Mouse (Mus musculus) urinary bladder, postnatal 4 days (tissue): ENCODE measurements at regions not wholly inside any gene's neighbourhood (a gene's known extent, or its start where the extent isn't known, plus 50 kb on each side); places are given as distances from the start of the nearest gene placed in this dataset.

ENCODE experiments used
- DNase-seq, 2 experiments: peaks; one replicate each; pipeline ENCODE4 v3.0.0; 2021 to 2022; ENCODE audit warnings: low spot score in 2 of 2

DNA sequence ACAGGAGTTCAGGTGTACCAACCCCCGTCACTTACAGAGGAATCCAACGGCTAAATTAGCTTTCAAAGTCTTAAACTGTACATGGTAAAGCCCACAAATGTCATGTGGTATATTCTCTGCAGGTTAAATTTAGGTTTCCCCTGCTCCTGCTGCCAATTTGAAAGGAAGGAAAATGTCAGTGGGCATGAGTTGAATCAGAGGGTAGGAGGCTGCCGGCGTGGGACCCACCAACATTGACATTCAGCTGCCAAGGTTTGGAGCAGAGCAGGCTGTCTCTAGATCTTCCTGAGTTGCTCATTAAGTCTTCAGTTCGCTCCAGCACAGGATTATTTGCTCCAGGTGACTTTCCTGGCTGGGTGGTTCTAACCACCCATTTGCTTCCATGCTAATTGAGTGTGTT is 532.1 kb downstream of the Tmem114 start:
- no peak for DNase-seq

DNA sequence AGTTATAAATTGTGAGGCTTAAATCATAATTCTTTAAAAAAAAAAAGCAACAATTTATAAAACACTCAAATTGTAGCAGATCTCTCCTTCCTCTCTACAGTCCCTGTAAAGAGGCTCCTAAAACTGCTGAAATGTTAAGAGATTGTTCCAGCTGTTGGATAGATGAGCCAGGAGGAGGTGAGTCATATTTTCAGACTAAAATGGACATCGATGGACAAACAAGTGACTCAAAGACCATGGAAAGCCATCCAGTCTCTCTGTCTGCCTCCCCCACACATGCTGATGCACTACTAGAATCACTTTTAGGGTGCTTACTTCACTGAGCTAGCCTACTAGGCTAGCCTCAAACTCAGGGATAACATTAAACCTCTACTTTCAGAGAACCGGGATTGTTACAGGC is 561.5 kb downstream of the Tmem114 start:
- DNase-seq = no peak

DNA sequence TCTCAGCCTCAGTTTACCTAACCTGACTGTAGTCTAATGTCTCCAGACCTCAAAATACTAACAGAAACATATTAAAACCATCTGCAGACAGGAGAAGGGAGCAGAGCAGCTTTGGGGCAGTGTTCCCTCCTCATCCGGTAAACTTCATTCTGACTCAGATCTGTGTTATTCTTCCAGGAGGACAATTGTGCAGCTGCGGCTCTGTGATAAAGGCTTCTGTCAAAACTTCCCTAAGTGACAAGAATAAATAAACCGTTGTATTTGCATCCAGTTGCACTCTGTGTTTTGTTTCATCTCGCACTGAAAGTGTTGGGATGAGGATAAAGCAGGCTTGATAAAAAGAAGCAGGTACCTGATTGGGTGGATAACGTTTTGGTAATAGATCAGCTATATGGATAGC is 585.8 kb downstream of the Tmem114 start:
- no peak for DNase-seq

DNA sequence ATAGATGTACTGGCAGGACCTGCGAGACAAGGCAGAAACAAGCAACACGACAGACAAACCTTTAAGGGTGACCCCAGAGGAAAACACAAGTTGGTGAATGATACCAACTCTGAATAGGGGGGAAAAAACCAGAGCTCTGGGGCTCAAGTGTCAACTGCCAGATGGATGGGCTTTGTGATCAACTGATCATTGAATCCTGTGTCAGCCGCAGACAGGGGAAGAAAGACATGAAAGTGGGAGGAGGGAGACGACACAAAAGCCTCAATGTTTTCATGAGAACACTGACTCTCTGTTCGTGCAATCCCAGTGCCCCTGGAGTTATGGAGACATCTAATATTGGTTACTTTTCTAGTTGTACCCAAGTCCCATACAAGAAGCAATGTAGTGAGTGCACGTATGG is 593.8 kb downstream of the Tmem114 start:
- no peak for DNase-seq

DNA sequence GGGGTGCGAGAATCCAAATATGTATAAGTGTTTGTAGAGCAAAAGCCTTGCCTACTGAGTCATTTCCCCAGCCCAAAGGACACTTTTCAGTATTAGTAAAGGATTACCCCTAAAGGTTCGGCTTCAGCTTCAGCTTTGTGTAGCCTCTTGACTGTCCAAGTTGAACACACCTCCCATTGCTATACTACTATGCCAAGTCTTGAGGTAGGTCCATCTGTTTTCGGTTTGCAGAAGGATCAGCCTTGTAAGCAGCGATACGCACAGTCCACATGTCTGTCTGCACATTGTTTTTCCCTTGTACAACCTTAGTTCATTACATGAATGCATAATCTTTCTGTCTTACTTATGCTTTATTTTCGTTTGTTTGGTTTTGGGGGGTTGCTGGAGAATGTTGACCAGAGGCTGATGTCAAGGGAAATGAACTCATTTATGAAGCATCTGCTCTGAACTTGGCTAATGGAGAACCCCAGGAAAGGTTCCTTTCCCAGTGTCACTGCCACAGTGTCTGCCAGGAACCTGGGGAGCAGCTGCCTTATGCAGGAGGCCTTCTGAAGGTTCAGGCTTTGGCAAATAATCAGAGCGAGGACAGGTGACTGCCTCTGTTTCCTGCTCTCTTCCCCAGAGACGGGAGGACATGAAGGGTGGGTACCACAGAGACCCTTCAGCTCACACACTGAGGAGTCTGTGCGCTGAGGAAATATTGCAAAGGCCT is 594.8 kb downstream of the Tmem114 start:
- no peak for DNase-seq

DNA sequence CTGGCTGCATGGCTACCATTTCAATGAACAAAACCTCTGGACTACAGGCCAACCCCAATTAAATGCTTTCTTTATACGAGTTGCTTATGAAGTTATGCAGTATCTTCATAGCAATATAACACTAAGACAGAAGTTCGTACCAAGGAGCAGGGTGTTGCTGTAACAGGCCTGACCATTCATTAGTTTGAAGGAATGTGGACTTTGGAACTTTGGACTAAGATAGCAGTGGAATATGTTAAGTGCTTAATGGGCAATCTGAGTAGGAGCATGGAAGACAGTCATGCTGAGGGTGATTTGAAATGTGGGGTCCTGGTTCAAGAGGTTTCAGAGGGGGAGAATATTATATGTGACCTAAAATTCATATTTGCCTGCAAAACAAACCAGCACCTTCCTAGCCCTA is 623.8 kb downstream of the Tmem114 start:
- DNase-seq = no peak

DNA sequence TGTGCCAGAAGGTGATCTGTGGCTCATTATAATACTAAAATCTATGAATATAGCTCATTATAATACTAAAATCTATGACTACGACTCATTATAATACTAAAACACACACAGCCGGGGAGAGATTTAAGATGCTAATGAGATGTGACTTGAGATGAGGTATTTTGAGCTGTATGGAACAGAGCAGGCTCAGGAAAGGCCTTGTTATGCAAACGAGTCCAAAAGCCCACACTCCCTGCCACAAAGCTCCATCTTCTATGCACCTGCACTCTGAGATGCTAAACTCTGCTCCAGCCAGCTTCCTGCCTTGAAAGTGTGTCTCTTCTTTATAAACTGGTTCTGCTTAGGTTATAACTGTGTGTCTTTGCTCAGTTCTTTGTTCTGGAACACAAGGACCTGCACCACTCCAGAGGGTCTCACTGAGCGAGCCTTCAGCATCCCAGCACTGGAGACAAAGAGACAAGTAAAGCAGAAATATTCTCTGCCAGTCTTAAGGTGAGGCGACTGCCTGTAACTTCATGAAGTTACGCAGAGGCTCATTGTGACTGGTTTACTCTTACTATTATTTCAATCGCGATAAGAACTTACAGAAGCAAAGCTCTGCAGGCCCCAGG is 627.7 kb downstream of the Tmem114 start:
- DNase-seq = no peak

DNA sequence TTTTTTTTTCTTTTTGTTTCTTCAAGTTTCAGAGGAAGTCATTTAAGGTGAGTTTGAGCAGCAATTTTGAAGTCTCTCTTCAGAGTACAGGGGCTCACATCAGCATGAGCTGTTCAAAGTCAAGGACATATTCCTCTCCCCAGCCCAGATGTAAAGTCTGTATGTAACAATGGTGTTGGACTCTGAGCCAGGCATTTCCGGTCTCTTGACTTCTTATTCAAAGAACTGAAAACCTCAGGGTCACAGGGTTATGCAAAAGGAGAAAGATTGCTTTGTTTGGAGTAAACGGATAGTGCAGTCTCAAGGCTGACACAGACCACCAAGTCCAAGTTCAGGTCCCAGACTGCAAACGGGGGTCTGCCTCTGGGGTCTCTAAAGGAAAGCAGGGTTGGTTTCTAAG is 629.4 kb downstream of the Tmem114 start:
- DNase-seq = no peak

DNA sequence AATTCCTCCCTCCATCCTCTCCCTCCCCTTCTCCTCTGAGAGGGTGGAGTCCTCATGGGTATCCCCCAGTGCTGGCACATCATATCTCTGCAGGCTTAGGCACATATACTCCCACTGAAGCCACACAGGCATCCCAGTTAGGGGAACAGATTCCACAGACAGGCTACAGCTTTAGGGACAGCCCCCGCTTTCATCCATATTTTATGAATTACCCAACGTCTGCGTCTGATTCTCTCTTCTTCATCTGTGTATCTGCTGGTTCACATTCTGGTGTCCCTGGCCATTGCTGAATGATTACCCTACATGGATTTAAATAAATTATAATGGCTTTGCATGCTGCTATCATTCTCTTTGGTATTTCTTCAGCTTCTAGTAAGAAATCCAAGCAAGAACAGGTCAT is 632.4 kb downstream of the Tmem114 start:
- DNase-seq = no peak

DNA sequence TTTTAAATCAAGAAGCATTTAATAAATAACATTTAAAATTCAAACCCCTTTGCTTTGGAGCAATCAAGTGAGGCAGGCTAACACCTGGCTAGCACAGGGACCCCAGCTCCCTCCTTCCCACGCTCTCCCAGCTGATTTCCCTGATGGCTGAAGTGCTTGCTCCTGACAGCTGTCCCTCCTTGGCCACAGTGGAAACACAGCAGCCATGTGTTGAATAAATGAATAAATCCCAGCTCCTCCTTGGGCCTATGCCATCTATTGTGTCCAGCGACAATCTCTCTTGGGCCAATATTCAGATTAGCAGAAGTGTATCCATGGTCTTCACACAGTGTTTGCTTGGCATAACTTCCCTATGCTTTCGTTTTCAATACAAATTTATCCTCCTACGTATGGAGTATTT is 634.7 kb downstream of the Tmem114 start:
- DNase-seq = no peak

DNA sequence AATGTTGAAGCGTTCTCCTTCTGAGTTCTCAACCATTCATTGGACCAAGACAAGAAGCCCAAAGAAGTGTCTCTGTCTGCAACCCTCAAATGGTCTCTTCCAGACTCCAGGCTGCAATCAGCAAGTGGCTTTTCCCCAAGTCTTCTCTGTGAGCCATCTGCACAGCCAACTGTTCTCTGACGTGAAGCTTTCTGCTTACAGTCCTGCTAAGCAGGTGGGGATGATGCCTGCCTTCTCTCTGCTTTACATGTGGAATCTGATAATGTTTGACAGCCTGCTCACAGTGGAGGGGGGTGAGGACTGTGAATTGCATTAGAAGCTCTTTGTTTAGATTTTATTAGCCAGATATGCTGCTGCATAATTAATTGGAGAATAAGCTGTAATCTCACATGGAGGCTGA is 636.7 kb downstream of the Tmem114 start:
- DNase-seq = no peak

DNA sequence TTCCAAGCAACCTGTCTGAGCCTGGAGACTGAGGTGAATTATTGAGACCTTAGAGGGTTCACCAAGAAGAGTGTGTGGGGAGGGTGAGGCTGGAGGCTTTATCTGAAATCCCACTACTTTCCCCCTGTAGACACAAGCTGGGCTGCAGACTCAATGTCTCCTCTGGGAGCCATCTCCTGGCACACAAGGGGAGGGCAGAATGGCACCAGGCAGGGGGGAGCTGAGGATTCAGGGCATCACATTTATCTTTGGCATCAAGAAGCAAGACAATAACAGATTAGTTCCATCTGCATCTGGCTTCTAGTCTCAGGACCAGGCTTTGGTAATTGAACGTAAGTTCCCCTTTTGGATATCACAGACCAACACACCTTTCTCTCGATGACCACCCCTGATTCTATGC is 643.4 kb downstream of the Tmem114 start:
- no peak for DNase-seq

DNA sequence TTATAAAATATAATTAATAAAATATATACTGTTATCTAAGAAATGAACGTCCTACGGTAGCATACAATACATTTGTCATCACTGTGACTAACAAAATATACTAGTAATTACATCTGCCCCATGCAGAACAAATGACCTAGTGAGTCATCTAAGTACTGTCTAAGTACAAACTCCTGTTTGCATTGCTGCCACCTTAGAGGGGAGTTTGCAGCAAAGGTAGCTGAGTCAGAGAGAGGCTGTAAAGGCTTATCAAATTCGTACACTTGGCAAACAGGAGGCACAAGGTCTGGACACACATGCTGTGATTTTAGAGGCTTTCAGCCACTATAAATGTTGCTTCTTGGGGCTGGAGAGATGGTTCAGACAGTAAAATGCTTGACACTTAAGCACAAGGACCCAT is 649.3 kb downstream of the Tmem114 start:
- no peak for DNase-seq

DNA sequence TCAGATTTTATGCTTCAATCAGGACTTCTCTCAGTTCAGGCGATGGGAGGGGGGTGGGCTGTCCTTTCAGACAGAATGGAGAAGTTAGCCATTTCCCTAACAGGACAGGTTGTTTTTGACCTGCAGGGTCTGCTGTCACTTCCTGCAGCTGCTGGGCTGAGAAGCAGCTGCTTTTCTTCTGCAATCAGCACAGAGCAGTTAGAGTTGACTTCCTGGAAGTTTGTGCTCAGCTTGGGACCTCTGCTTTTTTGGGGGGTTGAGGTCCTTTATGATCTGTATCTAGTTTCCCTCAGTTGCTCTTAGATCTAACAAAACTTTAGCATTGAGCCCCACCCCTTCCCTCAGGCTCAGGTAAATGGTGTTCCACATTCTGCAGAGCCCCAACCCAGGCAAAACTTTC is 656.5 kb downstream of the Tmem114 start:
- DNase-seq = no peak

DNA sequence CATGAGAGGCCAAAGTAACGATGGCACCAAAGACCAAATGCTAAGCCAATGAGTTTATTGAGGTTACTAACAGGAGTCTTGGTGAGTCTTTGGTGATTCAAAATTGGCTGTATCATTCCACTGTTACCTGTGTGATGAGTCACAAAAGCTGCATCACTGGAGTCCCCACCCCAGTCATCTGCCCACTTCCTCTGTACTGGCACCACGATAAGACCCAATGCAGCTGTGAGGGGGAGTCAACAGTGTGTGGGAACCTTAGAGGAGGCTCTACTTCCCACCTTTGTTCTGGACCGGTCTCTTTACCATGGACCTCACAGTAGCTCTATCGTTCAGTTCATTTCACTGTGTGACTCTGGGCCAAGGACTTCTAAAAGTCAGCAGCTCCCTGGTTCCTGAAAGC is 657.2 kb downstream of the Tmem114 start:
- no peak for DNase-seq

DNA sequence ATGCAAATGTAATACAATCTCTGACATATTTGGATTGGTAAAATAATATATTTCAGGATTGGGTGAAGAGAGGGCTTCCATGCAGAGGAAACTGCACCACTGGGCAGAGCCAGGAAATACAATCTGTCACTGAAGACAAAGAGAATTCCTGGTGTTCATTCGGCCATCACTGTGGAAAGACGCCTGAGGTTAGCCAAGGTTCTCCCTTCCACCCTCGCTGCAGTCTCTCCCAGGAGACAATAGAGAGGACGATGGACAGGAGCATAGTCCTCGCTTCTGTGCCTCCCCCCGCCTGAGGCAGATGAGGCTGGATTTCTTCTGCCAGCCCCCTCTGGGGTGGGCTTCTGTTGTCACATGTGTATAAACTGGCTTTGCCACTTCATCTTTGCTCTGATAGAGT is 660.6 kb downstream of the Tmem114 start:
- no peak for DNase-seq

DNA sequence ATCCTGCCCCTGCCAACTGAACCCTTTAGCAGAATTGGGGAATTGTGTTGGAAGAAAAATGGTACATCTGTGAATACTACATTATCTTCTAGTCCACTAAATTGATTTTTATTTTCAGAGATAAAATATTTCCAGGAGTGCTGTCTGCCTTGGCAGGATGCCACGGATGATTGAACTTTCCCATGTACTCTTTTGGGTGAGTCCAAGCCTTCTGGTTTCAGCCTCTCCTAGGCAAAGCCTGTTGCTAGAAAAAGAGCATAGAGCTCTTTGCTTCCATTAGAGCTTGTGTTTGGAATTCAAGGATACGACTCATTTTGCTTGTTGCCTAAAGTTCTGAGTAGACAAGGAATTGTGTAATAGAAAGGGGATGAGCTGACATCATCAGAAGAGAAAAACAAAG is 696.8 kb downstream of the Tmem114 start:
- DNase-seq = no peak

DNA sequence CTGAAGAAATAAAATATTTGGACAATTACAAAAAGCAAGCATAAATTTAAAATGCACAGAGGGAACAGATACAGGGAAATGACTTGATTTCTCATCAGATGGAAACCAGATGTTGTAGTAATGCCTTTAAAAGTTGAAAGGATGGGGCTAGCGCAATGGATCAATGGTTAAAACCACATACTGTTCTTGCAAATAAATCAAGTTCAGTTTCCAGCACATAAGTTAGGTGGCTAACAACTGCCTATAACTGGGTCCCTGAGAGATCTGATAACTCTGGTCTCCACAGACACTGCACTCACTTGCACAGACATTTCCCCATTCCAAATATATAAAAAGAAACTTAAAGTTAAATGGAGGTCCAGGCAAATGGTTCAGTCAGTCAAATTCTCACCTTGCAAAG is 699.7 kb downstream of the Tmem114 start:
- no peak for DNase-seq

DNA sequence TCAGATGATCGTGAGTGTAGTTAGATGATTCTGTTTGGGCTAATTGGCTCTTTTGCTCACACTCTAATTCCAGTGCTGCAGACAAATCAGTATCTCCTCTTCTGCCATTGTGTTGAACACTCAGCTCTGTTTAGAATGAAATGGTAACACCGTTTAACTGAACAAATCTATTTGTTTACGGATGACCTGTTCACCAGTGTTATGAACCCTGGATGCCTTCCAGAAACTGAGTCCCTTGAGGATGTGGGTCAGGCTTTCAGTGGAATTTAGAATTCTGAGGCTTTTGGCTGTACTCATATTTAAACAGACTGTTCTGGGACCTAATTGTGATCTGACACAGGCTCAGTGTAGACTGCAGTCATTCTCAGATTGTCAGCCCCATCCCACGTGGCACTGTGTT is 723.5 kb downstream of the Tmem114 start:
- DNase-seq = no peak

DNA sequence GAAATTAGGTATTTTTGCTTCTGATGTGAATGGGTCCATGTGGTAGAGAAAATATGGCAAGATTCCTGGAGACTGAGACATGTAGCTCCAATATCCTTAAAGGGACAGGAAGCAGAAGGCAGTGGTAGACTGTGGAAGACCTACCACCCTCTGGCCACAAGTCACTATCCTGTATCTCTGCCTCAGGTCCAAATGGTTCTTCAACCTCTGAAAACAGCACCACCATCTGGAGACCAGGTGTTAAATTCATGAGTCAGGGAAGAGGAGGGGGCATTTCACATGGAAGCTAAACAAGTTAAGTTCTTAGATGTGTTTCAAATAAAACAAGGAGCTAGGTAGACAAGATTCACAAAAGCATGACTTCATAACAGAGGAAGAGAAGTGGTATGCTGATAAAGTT is 739.5 kb downstream of the Tmem114 start:
- no peak for DNase-seq

DNA sequence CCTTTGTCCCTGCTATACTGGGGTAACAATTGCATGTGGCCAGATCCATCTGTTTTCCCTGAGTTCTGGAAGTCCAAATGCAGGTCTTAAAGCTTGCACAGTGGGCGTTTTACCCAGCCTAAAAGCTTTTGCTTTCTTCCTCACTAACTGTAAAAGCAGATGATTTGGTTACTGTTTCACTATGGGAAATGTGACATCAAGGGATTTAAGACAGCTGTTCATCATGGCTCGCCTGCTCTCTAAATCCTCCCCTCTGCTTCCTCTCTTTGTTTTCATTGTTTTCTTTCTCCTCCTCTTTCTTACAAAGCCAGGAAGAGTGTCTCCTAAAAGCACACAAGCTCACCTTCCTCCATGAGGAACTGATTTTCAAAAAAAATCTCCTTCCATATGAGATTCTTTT is 758.8 kb downstream of the Tmem114 start:
- no peak for DNase-seq

DNA sequence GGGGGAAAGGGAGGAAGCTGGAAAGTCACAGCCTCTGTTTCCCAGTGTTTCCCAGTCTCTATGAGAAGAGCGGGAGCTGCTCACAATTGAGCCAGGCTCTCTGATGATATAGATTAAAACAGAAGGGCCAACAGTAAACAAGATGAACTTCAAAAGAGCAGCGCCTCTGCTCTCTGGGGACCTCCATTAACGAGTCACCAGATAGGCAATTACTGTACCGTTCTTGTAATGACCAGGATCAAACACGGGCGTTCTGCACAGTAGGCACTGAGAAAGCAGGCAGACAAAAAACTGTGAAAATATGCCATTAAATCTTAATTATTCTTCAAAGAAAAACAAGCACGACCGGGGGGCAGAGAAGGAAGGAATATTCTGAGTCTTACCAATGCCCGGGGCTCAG is 766.8 kb downstream of the Tmem114 start:
- no peak for DNase-seq

DNA sequence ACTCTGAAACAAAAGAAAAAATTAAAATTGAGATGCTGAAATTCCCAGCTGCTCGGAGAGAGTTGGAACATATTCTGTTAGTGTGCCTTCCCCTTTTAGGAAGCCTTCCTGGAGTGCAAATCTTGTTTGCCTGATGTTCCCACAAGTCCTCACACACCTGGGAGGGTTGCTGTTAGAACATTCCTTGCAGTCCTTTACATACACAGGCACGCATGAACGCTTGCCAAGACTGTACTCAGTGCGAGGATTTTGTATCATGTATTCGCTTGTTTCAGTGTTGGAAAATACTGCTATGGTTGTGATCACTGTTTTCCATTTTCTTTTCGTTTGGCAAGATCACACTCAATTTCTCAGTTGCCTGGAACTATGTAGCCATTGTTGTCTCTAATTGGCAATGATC is 770.5 kb downstream of the Tmem114 start:
- no peak for DNase-seq

DNA sequence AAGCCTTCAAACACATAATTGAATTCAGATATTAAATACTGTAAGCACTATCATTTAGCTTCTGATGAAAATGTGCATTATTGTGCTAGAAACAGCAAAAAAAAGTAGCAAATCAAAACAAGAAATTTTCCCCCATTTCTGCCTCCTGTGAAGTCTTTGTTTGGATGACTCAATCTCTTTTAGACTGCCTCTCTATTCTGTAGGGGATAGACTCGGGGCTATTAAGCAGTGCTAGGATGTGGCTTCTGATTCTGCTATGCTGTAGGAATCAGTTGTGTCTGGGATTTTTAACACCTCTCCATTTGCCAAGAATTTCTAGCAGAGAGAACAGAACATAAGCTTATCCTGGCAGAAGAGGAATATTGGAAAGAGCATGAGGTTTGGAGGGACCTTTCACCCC is 775.2 kb downstream of the Tmem114 start:
- DNase-seq = no peak
